Mouse (Mus musculus) neural tube, embryonic 14.5 days (tissue): ENCODE measurements around the gene Wbp2nl. TPM values are rescaled to one million over a fixed set of nuclear protein-coding genes. Genes with fewer than 3 reads are reported as not detected.

ENCODE experiments used
- ATAC-seq: fragments of 200-750 bp; cut with Nextera tagmentation; 2 replicates; pipeline ENCODE4 v1.8.0; 2017; ENCODE audit warnings: low read depth, mild to moderate bottlenecking, moderate TSS enrichment, moderate library complexity
- H3K27ac ChIP-seq: fragments of 300-500 bp; sonication (generic); 2 replicates; pipeline ENCODE4 v1.5.1; 2014; ENCODE audit warnings: low read depth, mild to moderate bottlenecking, control low read depth, low read length, moderate library complexity, mixed read lengths
- H3K27me3 ChIP-seq: fragments of 300-500 bp; sonication (generic); 2 replicates; pipeline ENCODE4 v1.6.1; 2014; ENCODE audit warnings: low read length; ENCODE audit not compliant: control insufficient read depth, insufficient read depth
- H3K36me3 ChIP-seq: fragments of 300-500 bp; sonication (generic); 2 replicates; pipeline ENCODE4 v1.6.1; 2014; ENCODE audit warnings: low read length, mixed read lengths; ENCODE audit not compliant: control insufficient read depth, insufficient read depth
- H3K4me1 ChIP-seq: fragments of 300-500 bp; sonication (generic); 2 replicates; pipeline ENCODE4 v1.6.1; 2014; ENCODE audit warnings: low read length; ENCODE audit not compliant: control insufficient read depth, insufficient read depth
- H3K4me2 ChIP-seq: fragments of 300-500 bp; sonication (generic); 2 replicates; pipeline ENCODE4 v1.6.1; 2014; ENCODE audit warnings: mild to moderate bottlenecking, low read depth, low read length, control low read depth
- H3K4me3 ChIP-seq: fragments of 300-500 bp; sonication (generic); 2 replicates; pipeline ENCODE4 v1.5.1; 2014; ENCODE audit warnings: low read depth, low read length, control low read depth, mixed read lengths
- H3K9ac ChIP-seq: fragments of 300-500 bp; sonication (generic); replicated peaks from 2 replicates; pipeline ENCODE4 v1.6.1; 2014; ENCODE audit warnings: low read depth, mild to moderate bottlenecking, control low read depth, low read length, mixed read lengths
- H3K9me3 ChIP-seq: fragments of 300-500 bp; sonication (generic); 2 replicates; pipeline ENCODE4 v1.6.1; 2016; ENCODE audit warnings: low read length; ENCODE audit not compliant: control insufficient read depth
- WGBS: fragments of 180-500 bp; shearing (Covaris S2); extraction: QIAGEN DNeasy Blood & Tissue Kit; methylation state at CpG from one replicate; pipeline ENCODE4 v1.1.7; 2014; 5-methylcytosine and 5-hydroxymethylcytosine counted together
- polyA plus RNA-seq: library from polyadenylated mRNA; unstranded; fragments of >200 nt; fragmentation: Nextera tagmentation; extraction: Ambion mirVana; gene quantifications from 2 replicates; pipeline ENCODE4 v1.2.1, GENCODE M21; 2014

Gene Wbp2nl
- polyA plus RNA-seq, 1 experiment from 2014 or later = 0.28 TPM

DNA sequence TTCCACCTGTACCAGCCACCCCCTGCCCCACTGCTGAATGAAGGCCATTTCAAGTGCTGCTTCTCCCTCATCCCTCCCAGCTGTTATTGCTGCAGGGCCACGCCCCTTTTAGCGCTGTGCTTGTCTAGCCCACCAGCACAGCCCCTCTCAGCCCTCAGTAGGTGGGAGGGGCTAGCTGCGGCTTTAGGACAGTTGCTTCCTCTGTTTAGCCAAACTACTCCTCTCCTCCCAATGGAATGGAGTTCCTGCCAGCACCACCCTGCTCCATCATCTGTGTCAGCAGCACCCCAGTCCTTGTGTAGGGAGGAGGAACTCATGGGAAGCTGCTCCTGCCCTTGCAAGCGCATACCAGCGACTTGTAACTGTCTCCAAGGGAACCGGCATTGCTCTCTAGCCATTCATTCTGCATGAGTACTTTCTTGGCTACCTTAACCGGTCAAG, 5.5 kb upstream of the Wbp2nl start:
- no peak overlapping the region for H3K4me3 ChIP-seq
- H3K9me3 ChIP-seq = no peaks in the 10 kb centered on the region
- H3K27me3 ChIP-seq = no peaks in the 10 kb centered on the region
- peak; percentile 83 for ATAC-seq
- peaks cover 31% of the 10 kb centered on the region for H3K36me3 ChIP-seq
- 0 out of 2 replicates have a peak overlapping the region, but pooled peaks have one; percentile 7 for H3K4me2 ChIP-seq
- 2% methylated on average over 7 of the region's 7 CpGs for WGBS
- H3K9ac ChIP-seq = no peak overlapping the region
- H3K4me1 ChIP-seq = peaks cover 14% of the 10 kb centered on the region
- peak overlapping the region; percentile 60 for H3K27ac ChIP-seq

- H3K36me3 ChIP-seq = peaks cover 23% of the 10 kb centered on the region
- H3K27me3 ChIP-seq = no peaks in the 10 kb centered on the region
- H3K4me1 ChIP-seq = peaks cover 14% of the 10 kb centered on the region
- H3K4me2 ChIP-seq = no peak overlapping the region
- no peaks in the 10 kb centered on the region for H3K9me3 ChIP-seq
- peak; percentile 32; the same call in 1 of the 2 replicates for ATAC-seq
- 40% methylated on average over 8 of the region's 8 CpGs for WGBS
- no peak overlapping the region for H3K4me3 ChIP-seq
- no peak overlapping the region for H3K9ac ChIP-seq
- H3K27ac ChIP-seq = peak overlapping the region; percentile 60
Measured at GRCm38 (mm10) chr15:82294059-82294458, 4.7 kb upstream of the Wbp2nl start.

- Histone ChIP-seq H3K9me3 (no peaks in the 10 kb centered on the region), H3K4me2 (no peak overlapping the region), H3K27ac (no peak overlapping the region), H3K9ac (no peak overlapping the region), H3K4me3 (no peak overlapping the region), H3K27me3 (no peaks in the 10 kb centered on the region), H3K36me3 (no peaks in the 10 kb centered on the region), H3K4me1 (no peaks in the 10 kb centered on the region)
- no peak for ATAC-seq
- WGBS = 83% methylated on average over 3 of the region's 3 CpGs
Measured at GRCm38 (mm10) chr15:82307107-82307506, 8.4 kb downstream of the Wbp2nl start.

GRCm38 (mm10) chr15:82308416-82308815, 9.7 kb downstream of the Wbp2nl start:
- 80% methylated on average over 3 of the region's 3 CpGs for WGBS
- no peak overlapping the region for H3K9ac ChIP-seq
- H3K27me3 ChIP-seq = no peaks in the 10 kb centered on the region
- H3K27ac ChIP-seq = no peak overlapping the region
- H3K4me1 ChIP-seq = no peaks in the 10 kb centered on the region
- ATAC-seq = no peak
- H3K4me3 ChIP-seq = no peak overlapping the region
- H3K9me3 ChIP-seq = no peaks in the 10 kb centered on the region
- no peak overlapping the region for H3K4me2 ChIP-seq
- H3K36me3 ChIP-seq = no peaks in the 10 kb centered on the region

GRCm38 (mm10) chr15:82317839-82318238, 19.1 kb downstream of the Wbp2nl start:
- no peaks in the 10 kb centered on the region for H3K4me1 ChIP-seq
- 88% methylated on average over 6 of the region's 6 CpGs for WGBS
- H3K4me2 ChIP-seq = no peak overlapping the region
- H3K27ac ChIP-seq = no peak overlapping the region
- no peaks in the 10 kb centered on the region for H3K27me3 ChIP-seq
- no peaks in the 10 kb centered on the region for H3K9me3 ChIP-seq
- no peaks in the 10 kb centered on the region for H3K36me3 ChIP-seq
- H3K4me3 ChIP-seq = no peak overlapping the region
- H3K9ac ChIP-seq = no peak overlapping the region
- no peak for ATAC-seq

GRCm38 (mm10) chr15:82319613-82320012, 20.9 kb downstream of the Wbp2nl start:
- Histone ChIP-seq H3K9me3 (no peaks in the 10 kb centered on the region), H3K36me3 (no peaks in the 10 kb centered on the region), H3K27ac (no peak overlapping the region), H3K9ac (no peak overlapping the region), H3K27me3 (no peaks in the 10 kb centered on the region), H3K4me2 (no peak overlapping the region), H3K4me1 (no peaks in the 10 kb centered on the region), H3K4me3 (no peak overlapping the region)
- WGBS = 69% methylated on average over 1 of the region's 1 CpGs
- ATAC-seq = no peak

DNA sequence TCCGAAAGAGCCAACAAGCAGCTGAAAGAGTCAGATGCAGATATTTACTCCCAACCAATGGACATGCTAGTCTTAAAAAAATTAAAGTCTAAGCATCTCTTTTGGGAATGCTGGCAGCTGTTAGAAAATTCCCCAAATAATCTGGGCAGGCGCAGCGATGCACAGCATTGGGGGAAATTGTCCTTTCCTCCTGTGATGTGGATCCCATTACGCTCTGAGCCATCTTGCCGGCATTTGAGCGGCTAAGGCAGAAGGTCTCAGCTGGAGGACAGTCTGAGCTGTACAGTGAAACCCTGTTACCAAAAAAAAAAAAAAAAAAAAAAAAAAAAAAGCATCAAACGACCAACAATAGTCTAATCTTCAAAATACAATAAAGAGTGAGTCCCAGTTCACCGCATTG, 23.4 kb downstream of the Wbp2nl start:
- Histone ChIP-seq H3K4me2 (no peak overlapping the region), H3K27me3 (no peaks in the 10 kb centered on the region), H3K36me3 (no peaks in the 10 kb centered on the region), H3K9ac (no peak overlapping the region), H3K9me3 (no peaks in the 10 kb centered on the region), H3K27ac (no peak overlapping the region), H3K4me3 (no peak overlapping the region), H3K4me1 (no peaks in the 10 kb centered on the region)
- ATAC-seq = no peak
- WGBS = 80% methylated on average over 8 of the region's 8 CpGs

DNA sequence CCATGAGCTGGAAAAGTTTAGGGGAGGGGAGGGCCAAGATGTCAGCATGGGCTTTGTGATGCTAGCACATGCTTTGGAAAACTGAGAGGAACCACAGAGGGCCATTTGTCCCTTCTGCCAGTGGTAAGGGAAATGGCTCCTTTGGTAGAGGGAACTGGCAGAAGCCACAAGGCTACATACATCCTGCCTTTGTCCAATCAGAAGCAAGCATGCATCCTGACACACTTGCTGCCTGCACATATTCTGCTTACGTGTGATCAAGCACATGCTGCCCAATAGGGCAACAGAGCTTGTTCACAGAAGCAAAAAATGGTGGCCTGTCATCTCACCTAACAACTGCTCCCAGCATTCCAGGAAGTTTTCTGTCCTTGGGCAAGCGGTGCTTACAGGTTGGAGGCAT, 26.6 kb downstream of the Wbp2nl start:
- no peaks in the 10 kb centered on the region for H3K36me3 ChIP-seq
- no peak overlapping the region for H3K4me3 ChIP-seq
- H3K27ac ChIP-seq = no peak overlapping the region
- WGBS = 72% methylated on average over 2 of the region's 2 CpGs
- no peak for ATAC-seq
- no peaks in the 10 kb centered on the region for H3K9me3 ChIP-seq
- H3K27me3 ChIP-seq = no peaks in the 10 kb centered on the region
- no peak overlapping the region for H3K9ac ChIP-seq
- H3K4me1 ChIP-seq = no peaks in the 10 kb centered on the region
- no peak overlapping the region for H3K4me2 ChIP-seq

GRCm38 (mm10) chr15:82335194-82335593, 36.4 kb downstream of the Wbp2nl start:
- Histone ChIP-seq H3K4me3 (no peak overlapping the region), H3K36me3 (0 out of 2 replicates have a peak, but pooled peaks cover 15% of the 10 kb centered on the region), H3K9ac (no peak overlapping the region), H3K27me3 (peaks cover 1% of the 10 kb centered on the region), H3K27ac (no peak overlapping the region), H3K9me3 (no peaks in the 10 kb centered on the region), H3K4me2 (no peak overlapping the region), H3K4me1 (peaks cover 11% of the 10 kb centered on the region; the same call in 1 of the 2 replicates)
- WGBS = 97% methylated on average over 4 of the region's 4 CpGs
- no peak for ATAC-seq
